Comparison of ENCODE assay signal across 8 mouse cellular contexts in the genomic region with DNA sequence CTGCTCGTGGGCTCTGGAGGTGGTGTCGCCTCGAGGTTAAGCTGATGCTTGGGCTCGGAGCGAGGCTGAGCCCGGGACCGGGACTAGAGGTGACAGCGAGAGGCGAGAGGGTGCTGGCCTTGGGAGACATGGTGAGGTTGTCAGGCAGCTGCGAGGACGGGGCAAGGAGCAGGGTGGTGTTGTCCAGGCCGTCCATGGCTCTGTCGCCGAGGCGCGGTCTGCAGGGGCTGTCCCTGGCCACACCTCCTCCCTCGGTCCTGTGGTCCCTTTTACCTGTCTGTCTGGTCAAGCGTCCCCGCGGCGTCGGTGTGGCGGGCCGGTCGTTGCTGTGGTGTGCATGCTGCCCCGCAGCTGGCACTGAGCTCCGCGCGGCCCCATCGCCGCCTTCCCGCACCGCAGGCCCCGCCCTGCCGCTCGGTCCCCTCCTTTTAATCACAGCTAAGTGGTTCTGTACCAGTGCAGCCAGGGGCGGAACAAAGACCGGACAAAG. TPM values are rescaled to one million over a fixed set of nuclear protein-coding genes. Genes with fewer than 3 reads are reported as not detected.
DNase-seq lines count a peak whose midpoint lies in the region; ATAC-seq and TF ChIP-seq lines count a peak whose summit lies in the region.

TSS of gene Gm5868 (minus strand) at position 360 of the 490 bp plus-strand sequence.

- WGBS in heart, embryonic 12.5 days = 5% methylated on average over 38 of the region's 38 CpGs
- 4% methylated on average over 37 of the region's 38 CpGs for WGBS in forebrain, postnatal 0 days

- H3K27me3 ChIP-seq in heart, embryonic 12.5 days (replicated peaks) = peaks cover 36% of the 10 kb centered on the region
- H3K27me3 ChIP-seq in forebrain, postnatal 0 days (ENCODE audit: insufficient read depth, low read length) = no peaks in the 10 kb centered on the region

- no peak for DNase-seq in heart, postnatal 25 days (ENCODE audit: low spot score)
- peak; percentile 23 for DNase-seq in MN1 (ENCODE audit: low spot score)
- no peak for DNase-seq in forebrain, postnatal 0 days
- DNase-seq in mesoderm, embryonic 11.5 days (ENCODE audit: low read depth, low spot score) = peak; percentile 20
- no peak for DNase-seq in right cerebral cortex, adult 2 months (ENCODE audit: low spot score in 2 of 2)
- DNase-seq in layer of hippocampus, postnatal 36 days = no peak
- no peak for DNase-seq in thymus, postnatal 0 days (ENCODE audit: low spot score)

- intact Hi-C loops in heart, postnatal 25 days (cut with DNase I) = loop anchor here (5.0 kb wide), 1 partner anchor 420 kb away; the partner anchor contains the start of gene Slc10a4

- TF ChIP-seq CTCF in forebrain, postnatal 0 days (IDR thresholded peaks at IDR 0.05; ENCODE audit: low read depth) = no peak

- H3K9me3 ChIP-seq in heart, embryonic 12.5 days (replicated peaks) = no peaks in the 10 kb centered on the region
- no peaks in the 10 kb centered on the region for H3K9me3 ChIP-seq in forebrain, postnatal 0 days (ENCODE audit: low read length)

- peak; percentile 39; the same call in 1 of the 2 replicates for ATAC-seq in heart, embryonic 12.5 days (ENCODE audit: insufficient number of reproducible peaks, low FRiP score)
- peak; percentile 72 for ATAC-seq in forebrain, postnatal 0 days

- peak within 1 kb of the TSS; percentile 55 for H3K9ac ChIP-seq in heart, embryonic 12.5 days
- 0 out of 2 replicates have a peak within 1 kb of the TSS, but pooled peaks have one; percentile 31 for H3K9ac ChIP-seq in forebrain, postnatal 0 days

- H3K36me3 ChIP-seq in heart, embryonic 12.5 days = no peaks in the 10 kb centered on the region
- no peaks in the 10 kb centered on the region for H3K36me3 ChIP-seq in forebrain, postnatal 0 days (ENCODE audit: insufficient read depth)

- H3K27ac ChIP-seq in heart, embryonic 12.5 days (ENCODE audit: poor library complexity, severe bottlenecking) = no peak within 1 kb of the TSS
- no peak within 1 kb of the TSS for H3K27ac ChIP-seq in forebrain, postnatal 0 days (ENCODE audit: low read depth, low read length)

- H3K4me3 ChIP-seq in heart, embryonic 12.5 days = peak within 1 kb of the TSS; percentile 50
- peak within 1 kb of the TSS; percentile 31 for H3K4me3 ChIP-seq in forebrain, postnatal 0 days (ENCODE audit: low read depth, low read length)

- H3K4me2 ChIP-seq in heart, embryonic 12.5 days = peak within 1 kb of the TSS; percentile 87
- peak within 1 kb of the TSS; percentile 56 for H3K4me2 ChIP-seq in forebrain, postnatal 0 days (ENCODE audit: low read depth)

- peaks cover 5% of the 10 kb centered on the region; the same call in 1 of the 2 replicates for H3K4me1 ChIP-seq in heart, embryonic 12.5 days (replicated peaks)
- no peaks in the 10 kb centered on the region for H3K4me1 ChIP-seq in forebrain, postnatal 0 days (ENCODE audit: insufficient read depth)

RNA-seq across cellular contexts. Expression of gene Gm5868, which starts in this region (rescaled TPM):
- polyA plus RNA-seq in heart, embryonic 12.5 days (2016; fragmentation: Nextera tagmentation; extraction: Ambion mirVana) = not detected in 2 replicates
- total RNA-seq in heart, postnatal 25 days (2021) = not detected
- 1.2 and 2.3 TPM in 2 replicates for total RNA-seq in forebrain, postnatal 0 days (2014; rRNA removed)
- 2.1 and 3.9 TPM in 2 replicates for polyA plus RNA-seq in forebrain, postnatal 0 days (2015; fragmentation: Nextera tagmentation; extraction: Ambion mirVana)
- under 1 TPM in 1 of 2 experiments, not detected in 1; 0.27 TPM for total RNA-seq in layer of hippocampus, postnatal 36 days (2021)
- not detected in 2 replicates for polyA plus RNA-seq in thymus, postnatal 0 days (2015; fragmentation: Nextera tagmentation; extraction: Ambion mirVana)

Comparison
In these comparisons a context has a peak if more than half of its experiments do, and no peak if none do; other contexts are left out.
1. Peak in ATAC-seq, H3K4me3 ChIP-seq, H3K9ac ChIP-seq and H3K4me2 ChIP-seq in heart, embryonic 12.5 days; RNA of the gene not detected or under 1 TPM.
2. DNase-seq: peak in MN1 (single experiment) and mesoderm, embryonic 11.5 days (single experiment); none in heart, postnatal 25 days (single experiment), forebrain, postnatal 0 days (single experiment), right cerebral cortex, adult 2 months (0 of 2), layer of hippocampus, postnatal 36 days (0 of 2) and thymus, postnatal 0 days (single experiment).